Mouse (Mus musculus) frontal cortex, postnatal 25 days (tissue): Measurements from ENCODE around the gene Gm28048.

ENCODE experiments used
- DNase-seq, 2 experiments: peaks; one replicate each; pipeline ENCODE4 v3.0.0; 2022; ENCODE audit warnings: low spot score in 2 of 2

The Gm28048 gene

GRCm38 (mm10) chr11:22860335-22861227, 121.3 kb downstream of the Gm28048 start, which contains the start of gene B3gnt2:
Gene B3gnt2, minus strand, starts transcription at chr11:22860961.
- no peak for DNase-seq

GRCm38 (mm10) chr11:22859633-22860334, 122.1 kb downstream of the Gm28048 start:
- DNase-seq = peak; percentile 54 to 63

- DNase-seq = no peak
Observed at GRCm38 (mm10) chr11:22859301-22859632, 122.6 kb downstream of the Gm28048 start.

GRCm38 (mm10) chr11:22858441-22859300, 123.2 kb downstream of the Gm28048 start:
- no peak for DNase-seq

- no peak for DNase-seq
Observed at GRCm38 (mm10) chr11:22857705-22858440, 124.0 kb downstream of the Gm28048 start.

GRCm38 (mm10) chr11:22857106-22857704, 124.7 kb downstream of the Gm28048 start:
- no peak for DNase-seq

GRCm38 (mm10) chr11:22856371-22856965, 125.4 kb downstream of the Gm28048 start:
- DNase-seq = no peak

GRCm38 (mm10) chr11:22854571-22854970, 127.3 kb downstream of the Gm28048 start:
- no peak for DNase-seq

GRCm38 (mm10) chr11:22853477-22854157, 128.3 kb downstream of the Gm28048 start:
- DNase-seq = no peak

GRCm38 (mm10) chr11:22852510-22852909, 129.4 kb downstream of the Gm28048 start:
- no peak for DNase-seq

GRCm38 (mm10) chr11:22851416-22851815, 130.5 kb downstream of the Gm28048 start:
- no peak for DNase-seq

- DNase-seq = no peak
Observed at GRCm38 (mm10) chr11:22850077-22850476, 131.8 kb downstream of the Gm28048 start.

- no peak for DNase-seq
Observed at GRCm38 (mm10) chr11:22848649-22849195, 133.2 kb downstream of the Gm28048 start.

- no peak for DNase-seq
Observed at GRCm38 (mm10) chr11:22847732-22848648, 133.9 kb downstream of the Gm28048 start.

- no peak for DNase-seq
Observed at GRCm38 (mm10) chr11:22846960-22847731, 134.7 kb downstream of the Gm28048 start.

GRCm38 (mm10) chr11:22846093-22846835, 135.6 kb downstream of the Gm28048 start:
- no peak for DNase-seq
